Mouse (Mus musculus): ENCODE measurements around the gene Tmem45a. TPM values are rescaled to one million over a fixed set of nuclear protein-coding genes. Genes with fewer than 3 reads are reported as not detected.

The Tmem45a gene
- total and polyA plus RNA-seq, 2 experiments from 2014 or later, result 2.4 to 4.0 TPM

DNA sequence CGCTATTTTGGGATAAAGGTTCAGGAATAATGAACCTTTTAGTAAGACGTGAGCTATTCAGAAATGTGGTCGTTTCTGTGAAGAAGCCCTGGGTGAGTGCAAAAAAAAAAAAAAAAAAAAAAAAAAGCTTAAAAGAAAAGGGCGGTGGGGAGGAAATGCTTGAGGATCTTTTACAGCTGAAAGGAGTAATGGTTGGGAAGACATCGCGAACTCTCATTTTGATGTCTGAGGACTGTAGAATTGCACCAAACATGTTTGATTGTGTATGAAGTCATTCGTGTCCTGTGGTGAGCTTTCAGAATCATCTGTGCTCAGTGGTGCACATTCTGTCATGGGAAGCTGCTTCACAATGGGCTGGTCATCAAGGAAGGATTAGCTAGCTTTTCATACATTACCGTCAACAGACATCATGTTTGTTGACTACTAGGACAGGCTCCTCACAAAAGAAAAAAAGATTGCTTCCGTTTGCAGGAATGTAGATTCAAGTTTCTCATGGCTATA lies 700 bp upstream of the Tmem45a start:
- Histone ChIP-seq H3K9ac (replicated peaks; ENCODE audit: low read length) (peak overlapping the region; percentile 15; the same call in 1 of the 2 replicates), H3K9me3 (ENCODE audit: low read length) (no peaks in the 10 kb centered on the region), H3K4me2 (ENCODE audit: low read depth, low read length) (peak overlapping the region; percentile 82), H3K4me1 (ENCODE audit: insufficient read depth, low read length) (no peaks in the 10 kb centered on the region), H3K27ac (no peak overlapping the region), H3K36me3 (ENCODE audit: insufficient read depth, low read length) (no peaks in the 10 kb centered on the region), H3K27me3 (ENCODE audit: insufficient read depth, low read length) (no peaks in the 10 kb centered on the region), H3K4me3 (ENCODE audit: low read length) (peak overlapping the region; percentile 50)
- DNase-seq (ENCODE audit: low spot score) (no peak), ATAC-seq (peak; percentile 51; the same call in 1 of the 2 replicates)
- no peak for TF ChIP-seq CTCF (IDR thresholded peaks at IDR 0.05; ENCODE audit: low read depth)
- 23% methylated on average over 9 of the region's 9 CpGs for WGBS

DNA sequence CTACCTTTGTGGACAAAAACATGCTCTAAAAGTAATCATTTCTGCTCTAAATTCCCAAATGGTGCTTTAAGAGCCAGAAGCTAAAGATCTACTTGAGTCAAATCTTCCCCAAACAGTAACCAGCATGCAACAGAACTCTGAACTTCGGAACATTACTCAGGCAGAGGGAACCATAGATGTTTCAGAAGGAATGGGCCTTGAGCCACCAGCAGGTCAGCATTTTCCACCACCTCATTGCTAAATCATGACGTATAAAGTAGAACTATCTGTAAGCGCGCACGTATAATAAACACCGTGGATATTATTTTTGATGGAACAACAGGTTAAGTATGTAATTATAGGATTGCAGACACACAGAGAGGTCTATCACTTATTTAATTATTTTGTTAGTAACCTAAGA lies 1.2 kb downstream of the Tmem45a start:
- Histone ChIP-seq H3K36me3 (ENCODE audit: insufficient read depth, low read length) (no peaks in the 10 kb centered on the region), H3K9me3 (ENCODE audit: low read length) (no peaks in the 10 kb centered on the region), H3K27me3 (ENCODE audit: insufficient read depth, low read length) (no peaks in the 10 kb centered on the region), H3K4me1 (ENCODE audit: insufficient read depth, low read length) (no peaks in the 10 kb centered on the region), H3K4me2 (ENCODE audit: low read depth, low read length) (no peak overlapping the region), H3K4me3 (ENCODE audit: low read length) (no peak overlapping the region), H3K9ac (replicated peaks; ENCODE audit: low read length) (no peak overlapping the region), H3K27ac (no peak overlapping the region)
- 96% methylated on average over 6 of the region's 6 CpGs for WGBS
- no peak for ATAC-seq
- DNase-seq (ENCODE audit: low spot score), result no peak
- TF ChIP-seq CTCF (IDR thresholded peaks at IDR 0.05; ENCODE audit: low read depth), result no peak

DNA sequence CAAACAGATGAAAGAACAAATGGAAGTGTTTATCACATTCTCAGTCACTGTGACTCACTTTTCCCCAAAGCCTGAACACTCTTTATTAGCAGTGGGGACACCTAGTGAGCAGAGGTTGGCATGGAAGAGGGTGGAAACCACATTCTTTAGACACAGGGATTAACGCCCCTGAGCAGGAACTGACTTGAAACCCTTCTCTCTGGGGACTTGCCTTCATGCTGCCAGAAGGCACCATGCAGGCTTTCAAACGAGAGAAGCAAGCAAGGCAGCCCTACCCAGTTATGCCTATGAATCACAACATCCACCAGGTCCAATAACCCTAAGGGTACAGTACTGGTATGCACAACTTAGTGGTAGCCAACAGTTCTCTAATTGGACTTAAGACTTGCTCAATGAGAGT lies 12.6 kb downstream of the Tmem45a start:
- no peak for DNase-seq (ENCODE audit: low spot score)
- no peak overlapping the region for H3K4me3 ChIP-seq (ENCODE audit: low read length)
- no peaks in the 10 kb centered on the region for H3K27me3 ChIP-seq (ENCODE audit: insufficient read depth, low read length)
- H3K36me3 ChIP-seq (ENCODE audit: insufficient read depth, low read length), result no peaks in the 10 kb centered on the region
- H3K4me2 ChIP-seq (ENCODE audit: low read depth, low read length), result no peak overlapping the region
- ATAC-seq, result no peak
- TF ChIP-seq CTCF (IDR thresholded peaks at IDR 0.05; ENCODE audit: low read depth), result no peak
- no peak overlapping the region for H3K9ac ChIP-seq (replicated peaks; ENCODE audit: low read length)
- WGBS, result 39% methylated on average over 2 of the region's 2 CpGs
- H3K9me3 ChIP-seq (ENCODE audit: low read length), result no peaks in the 10 kb centered on the region
- no peak overlapping the region for H3K27ac ChIP-seq
- no peaks in the 10 kb centered on the region for H3K4me1 ChIP-seq (ENCODE audit: insufficient read depth, low read length)

DNA sequence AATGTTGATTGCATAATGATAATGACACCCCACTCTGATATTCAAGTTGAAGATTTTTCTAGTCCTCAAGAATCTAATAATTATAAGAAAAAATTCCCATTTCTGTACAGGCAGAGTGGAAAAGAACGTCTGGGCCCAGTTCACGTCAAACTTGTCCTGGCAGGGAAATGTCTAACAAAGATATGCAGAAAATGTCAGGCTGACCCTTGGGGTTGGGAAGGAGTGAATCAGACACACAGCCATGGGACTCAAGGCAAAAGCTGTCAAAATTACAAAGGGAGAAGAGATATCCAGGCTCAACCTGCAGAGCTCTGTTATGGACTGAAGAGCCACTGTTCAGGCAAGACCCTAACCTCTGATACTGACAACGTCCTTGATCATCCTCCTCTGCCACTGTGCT lies 15.5 kb downstream of the Tmem45a start:
- no peak overlapping the region for H3K27ac ChIP-seq
- 72% methylated on average over 3 of the region's 3 CpGs for WGBS
- no peaks in the 10 kb centered on the region for H3K9me3 ChIP-seq (ENCODE audit: low read length)
- ATAC-seq (no peak), DNase-seq (ENCODE audit: low spot score) (no peak)
- no peak overlapping the region for H3K9ac ChIP-seq (replicated peaks; ENCODE audit: low read length)
- H3K4me2 ChIP-seq (ENCODE audit: low read depth, low read length), result no peak overlapping the region
- no peak overlapping the region for H3K4me3 ChIP-seq (ENCODE audit: low read length)
- H3K36me3 ChIP-seq (ENCODE audit: insufficient read depth, low read length), result no peaks in the 10 kb centered on the region
- H3K27me3 ChIP-seq (ENCODE audit: insufficient read depth, low read length), result no peaks in the 10 kb centered on the region
- H3K4me1 ChIP-seq (ENCODE audit: insufficient read depth, low read length), result no peaks in the 10 kb centered on the region
- TF ChIP-seq CTCF (IDR thresholded peaks at IDR 0.05; ENCODE audit: low read depth), result no peak

DNA sequence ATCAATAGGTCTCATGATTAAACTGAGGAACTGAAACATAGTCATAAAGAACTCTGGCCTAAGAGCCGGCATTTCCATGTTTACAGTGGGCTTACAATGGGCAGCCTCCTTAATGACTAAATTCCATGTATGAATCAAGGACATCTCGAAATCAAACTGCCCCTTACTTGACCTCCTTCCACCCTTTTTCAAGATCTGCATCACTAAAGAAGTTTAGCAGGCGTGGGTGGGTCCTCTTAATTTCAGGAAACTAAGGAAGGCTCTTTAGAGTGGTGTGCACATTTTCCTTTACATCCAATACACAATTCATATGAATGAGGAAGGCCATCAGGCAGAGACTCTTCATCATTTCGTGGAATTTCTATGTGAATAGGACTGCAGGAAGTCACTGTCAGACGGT lies 17.6 kb downstream of the Tmem45a start:
- no peak for TF ChIP-seq CTCF (IDR thresholded peaks at IDR 0.05; ENCODE audit: low read depth)
- no peak for ATAC-seq
- H3K36me3 ChIP-seq (ENCODE audit: insufficient read depth, low read length), result no peaks in the 10 kb centered on the region
- no peak overlapping the region for H3K4me2 ChIP-seq (ENCODE audit: low read depth, low read length)
- no peak overlapping the region for H3K9ac ChIP-seq (replicated peaks; ENCODE audit: low read length)
- WGBS, result 83% methylated on average over 5 of the region's 5 CpGs
- no peak overlapping the region for H3K4me3 ChIP-seq (ENCODE audit: low read length)
- no peaks in the 10 kb centered on the region for H3K9me3 ChIP-seq (ENCODE audit: low read length)
- no peak for DNase-seq (ENCODE audit: low spot score)
- no peaks in the 10 kb centered on the region for H3K4me1 ChIP-seq (ENCODE audit: insufficient read depth, low read length)
- H3K27me3 ChIP-seq (ENCODE audit: insufficient read depth, low read length), result no peaks in the 10 kb centered on the region
- no peak overlapping the region for H3K27ac ChIP-seq

DNA sequence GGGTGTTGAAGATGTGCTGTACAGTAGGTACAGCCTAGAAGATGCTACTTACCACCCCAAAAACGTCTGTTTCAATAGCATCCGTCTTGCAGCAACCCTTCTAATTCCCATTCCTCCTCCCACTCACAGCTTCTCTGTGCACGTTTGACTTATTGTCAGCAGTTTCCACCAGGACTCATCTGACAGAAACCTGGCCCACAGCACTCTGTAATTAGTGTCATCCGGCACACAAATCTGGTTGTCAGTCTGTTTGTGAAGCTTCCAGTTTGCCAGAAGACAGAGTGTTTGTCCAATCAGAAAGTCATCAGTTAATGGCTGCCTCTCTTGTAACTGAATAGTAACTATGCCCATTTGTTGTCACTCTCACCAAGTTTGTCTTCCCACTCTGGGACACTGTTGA lies 18.4 kb downstream of the Tmem45a start:
- ATAC-seq (no peak), DNase-seq (ENCODE audit: low spot score) (no peak)
- Histone ChIP-seq H3K9me3 (ENCODE audit: low read length) (no peaks in the 10 kb centered on the region), H3K36me3 (ENCODE audit: insufficient read depth, low read length) (no peaks in the 10 kb centered on the region), H3K4me3 (ENCODE audit: low read length) (no peak overlapping the region), H3K27ac (no peak overlapping the region), H3K4me1 (ENCODE audit: insufficient read depth, low read length) (no peaks in the 10 kb centered on the region), H3K27me3 (ENCODE audit: insufficient read depth, low read length) (no peaks in the 10 kb centered on the region), H3K9ac (replicated peaks; ENCODE audit: low read length) (no peak overlapping the region), H3K4me2 (ENCODE audit: low read depth, low read length) (no peak overlapping the region)
- TF ChIP-seq CTCF (IDR thresholded peaks at IDR 0.05; ENCODE audit: low read depth), result no peak
- WGBS, result 74% methylated on average over 4 of the region's 4 CpGs

DNA sequence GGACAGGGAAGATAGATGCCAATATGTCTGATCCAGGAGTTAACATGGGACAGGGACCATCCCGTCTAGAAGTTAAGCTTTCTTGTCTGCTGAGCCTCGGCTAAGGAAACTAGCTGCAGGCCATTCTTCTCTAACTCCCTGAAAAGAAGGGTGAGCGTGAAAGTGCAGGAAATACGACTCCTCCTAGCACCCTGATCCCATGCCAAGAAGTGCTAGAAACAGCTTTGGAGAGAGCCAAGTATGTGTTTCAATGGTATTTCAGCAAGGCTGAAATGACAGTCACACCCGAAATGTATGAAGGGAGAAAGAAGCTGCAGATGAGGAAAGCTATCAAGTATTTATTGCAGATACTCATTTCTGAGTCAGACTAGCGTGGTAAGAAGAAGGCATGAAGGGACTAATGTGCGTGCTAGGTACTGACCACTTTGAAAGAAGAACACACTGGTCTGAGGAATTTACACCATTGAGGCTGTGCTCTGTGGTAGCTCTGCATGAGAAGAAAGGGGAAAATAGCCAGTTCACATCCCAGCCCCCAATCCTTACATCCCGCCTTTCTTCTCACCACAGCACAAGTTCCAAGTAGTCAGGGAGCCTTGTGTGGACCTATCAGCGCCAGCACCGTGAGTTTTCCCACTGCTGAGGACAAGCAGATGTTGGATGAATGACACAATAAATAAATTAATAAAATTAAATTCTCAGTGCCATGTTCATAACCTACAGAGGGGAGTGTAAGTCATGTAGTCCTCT lies 33.0 kb downstream of the Tmem45a start:
- no peaks in the 10 kb centered on the region for H3K4me1 ChIP-seq (ENCODE audit: insufficient read depth, low read length)
- H3K4me3 ChIP-seq (ENCODE audit: low read length), result no peak overlapping the region
- no peaks in the 10 kb centered on the region for H3K36me3 ChIP-seq (ENCODE audit: insufficient read depth, low read length)
- ATAC-seq, result no peak
- H3K27me3 ChIP-seq (ENCODE audit: insufficient read depth, low read length), result no peaks in the 10 kb centered on the region
- H3K9me3 ChIP-seq (ENCODE audit: low read length), result no peaks in the 10 kb centered on the region
- no peak overlapping the region for H3K9ac ChIP-seq (replicated peaks; ENCODE audit: low read length)
- H3K27ac ChIP-seq, result no peak overlapping the region
- TF ChIP-seq CTCF (IDR thresholded peaks at IDR 0.05; ENCODE audit: low read depth), result no peak
- WGBS, result 55% methylated on average over 10 of the region's 10 CpGs
- H3K4me2 ChIP-seq (ENCODE audit: low read depth, low read length), result no peak overlapping the region
- DNase-seq (ENCODE audit: low spot score), result peak; percentile 21
